Mouse (Mus musculus) cerebellum, postnatal 4 days (tissue): ENCODE measurements around the gene Dll1.

Source experiments
- DNase-seq, 2 experiments: peaks; one replicate each; pipeline ENCODE4 v3.0.0; 2022; ENCODE audit warnings: low spot score in 2 of 2, mixed read lengths in 1 of 2

Gene Dll1

DNA sequence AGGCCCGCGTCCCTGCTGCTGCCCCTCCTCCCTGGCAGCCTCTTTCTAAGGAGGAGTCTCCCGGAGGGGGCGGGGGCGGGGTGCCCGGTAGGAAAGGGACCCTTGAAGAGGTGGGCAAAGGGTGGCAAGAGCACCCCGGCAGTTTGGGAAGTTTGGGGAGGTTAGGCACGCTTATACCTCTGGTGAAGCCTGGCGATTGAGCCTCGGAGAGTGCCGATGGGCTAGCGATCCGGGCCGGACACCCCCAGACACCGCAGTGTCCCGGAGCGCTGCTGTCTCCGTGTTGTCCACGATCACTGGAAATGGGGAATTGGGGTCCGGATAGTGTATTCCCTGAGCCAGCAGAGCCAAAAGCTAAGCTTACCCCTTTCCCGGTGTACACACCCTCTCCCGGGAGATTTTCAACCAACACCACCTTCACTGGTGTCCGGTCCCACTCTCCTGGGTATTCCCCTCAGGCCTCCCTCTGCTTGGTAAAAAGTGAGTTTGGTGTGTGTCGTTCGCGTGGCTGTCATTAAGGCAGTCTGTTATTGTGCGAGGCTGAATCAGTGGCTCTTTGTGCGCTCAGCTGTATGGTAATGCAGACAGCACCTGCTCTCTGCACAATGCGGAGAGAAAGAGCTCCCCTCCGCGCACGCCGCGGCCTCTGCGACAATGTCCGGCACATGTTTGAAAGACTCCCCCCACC, at the start of gene Dll1:
TSS of gene Dll1 (minus strand) at position 379 of the 688 bp plus-strand sequence.
- DNase-seq = peak in 1 of 2 experiments; percentile 48

DNA sequence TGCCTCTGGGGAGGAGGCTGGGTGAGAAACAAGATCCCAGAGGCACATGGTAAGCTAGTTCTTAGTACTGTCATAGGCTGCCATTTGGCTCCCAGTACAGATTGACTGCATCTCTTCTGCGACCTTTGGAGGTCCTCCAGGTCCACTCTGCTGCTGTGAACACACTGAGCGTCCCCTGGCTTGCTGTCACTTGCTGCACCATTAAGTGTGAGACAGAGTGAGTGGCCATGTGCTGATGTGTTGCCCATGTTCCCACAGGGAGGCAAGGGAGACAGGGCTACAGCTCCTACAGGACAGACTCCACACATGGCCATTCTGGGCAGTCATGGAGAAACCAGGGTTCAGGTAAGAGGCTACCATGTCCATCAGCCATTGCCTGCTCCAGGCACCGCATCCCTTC, 49.3 kb upstream of the Dll1 start:
- no peak for DNase-seq

DNA sequence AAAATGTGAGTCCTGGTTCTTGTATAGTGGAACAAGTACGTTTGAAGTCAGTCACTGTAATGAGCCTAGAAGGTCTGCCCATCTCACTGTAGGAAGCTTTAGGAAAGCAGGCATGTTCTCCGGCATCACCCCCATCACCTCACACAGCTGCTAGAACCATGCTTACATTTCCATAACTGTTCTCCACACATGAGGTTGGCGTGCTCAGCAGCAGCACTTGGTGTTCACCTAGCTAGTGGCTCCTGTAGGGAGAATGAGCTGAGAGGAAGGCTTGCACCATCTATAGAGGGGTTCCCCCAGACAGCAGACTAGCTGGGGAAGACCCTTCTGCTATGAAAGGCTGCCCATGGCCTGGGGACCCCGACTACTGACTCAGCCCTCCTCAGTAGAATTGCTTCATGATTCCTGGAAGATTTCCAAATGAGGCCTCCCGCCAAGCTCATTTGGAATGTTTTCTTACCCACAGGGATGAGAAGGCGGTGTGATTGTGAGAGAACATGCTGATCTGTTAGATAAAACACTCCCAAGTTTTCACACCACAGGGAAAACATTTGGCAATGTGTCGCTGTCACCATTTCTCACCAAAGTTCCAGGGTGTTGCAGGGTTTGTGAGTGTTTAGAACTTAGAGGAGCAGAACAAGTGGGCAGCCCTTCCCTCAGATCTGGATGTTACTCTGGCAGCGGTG, 46.6 kb upstream of the Dll1 start:
- no peak for DNase-seq

DNA sequence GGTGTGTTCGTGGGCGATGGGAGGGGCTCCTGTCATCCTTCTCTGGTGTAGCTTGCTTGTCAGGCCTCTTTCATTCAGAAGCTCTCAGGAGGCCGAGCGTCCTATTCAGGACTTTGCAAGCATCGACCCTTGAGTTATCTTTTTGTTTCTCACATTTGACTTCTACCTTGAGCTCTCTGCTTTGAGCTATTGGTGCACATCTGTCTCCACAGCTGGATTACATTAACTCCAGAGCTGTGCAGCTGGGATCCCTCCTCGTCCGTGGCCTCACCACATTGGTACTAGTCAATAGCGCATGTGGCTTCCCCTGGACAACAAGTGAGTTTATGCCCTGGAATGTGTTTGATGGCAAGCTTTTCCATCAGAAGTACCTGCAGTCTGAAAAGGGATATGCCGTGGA, 46.0 kb upstream of the Dll1 start:
- DNase-seq = no peak

GRCm38 (mm10) chr17:15421446-15421845, 44.8 kb upstream of the Dll1 start:
- DNase-seq = no peak

DNA sequence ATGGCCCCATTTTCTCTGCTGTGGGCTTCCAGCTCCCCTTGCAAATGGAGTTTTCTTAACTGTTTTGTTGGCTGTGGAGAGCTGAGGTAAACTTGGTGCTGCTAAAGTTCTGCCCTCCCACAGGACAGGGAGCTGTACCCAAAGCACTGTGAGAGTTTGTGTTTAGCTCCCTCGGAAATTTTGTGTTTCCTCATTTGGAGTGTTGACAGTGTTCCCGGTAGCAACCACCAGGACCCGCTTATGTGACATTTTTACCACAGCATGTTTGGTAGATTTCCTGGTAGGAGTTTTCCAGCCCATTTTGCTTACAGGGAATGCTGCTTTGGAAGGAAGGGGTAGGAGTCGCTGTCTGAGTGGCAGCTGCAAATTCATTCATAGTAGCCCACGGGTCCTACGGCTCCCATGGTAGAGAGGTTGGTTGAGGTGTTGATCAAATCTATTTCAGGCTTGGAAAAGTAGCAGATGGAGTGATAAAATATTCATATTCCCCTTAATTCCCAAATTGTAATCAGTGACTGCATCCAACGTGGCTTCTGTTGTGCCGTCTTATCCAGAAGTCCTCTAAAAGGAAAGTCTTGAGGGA, 43.4 kb upstream of the Dll1 start:
- no peak for DNase-seq

- DNase-seq = no peak
These were observed 42.9 kb upstream of the Dll1 start for GRCm38 (mm10) chr17:15419534-15419933.

- no peak for DNase-seq
These were observed 40.0 kb upstream of the Dll1 start for GRCm38 (mm10) chr17:15416596-15417215.

DNA sequence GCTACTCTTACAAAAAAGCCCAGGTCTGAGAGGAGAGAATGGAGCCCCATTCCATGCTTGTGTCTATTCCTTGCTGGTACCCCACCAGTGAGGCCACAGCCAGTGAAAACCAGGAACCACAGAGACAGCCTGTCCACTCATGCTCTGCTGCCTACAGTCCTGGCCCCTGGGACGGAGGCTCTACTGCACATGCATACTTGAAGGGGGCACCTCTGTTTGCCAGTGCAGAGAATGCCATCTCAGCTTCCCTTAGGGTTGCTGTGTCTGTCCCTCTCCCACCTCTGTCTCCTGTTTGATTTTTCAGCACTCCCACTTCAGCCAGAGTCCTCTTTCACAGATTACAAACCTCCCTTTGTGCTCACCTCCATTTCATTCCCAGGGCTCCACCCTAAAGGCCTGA, 34.2 kb upstream of the Dll1 start:
- no peak for DNase-seq

- no peak for DNase-seq
These were observed 32.6 kb upstream of the Dll1 start for GRCm38 (mm10) chr17:15409261-15409660.

GRCm38 (mm10) chr17:15406576-15406975, 29.9 kb upstream of the Dll1 start:
- DNase-seq = no peak

DNA sequence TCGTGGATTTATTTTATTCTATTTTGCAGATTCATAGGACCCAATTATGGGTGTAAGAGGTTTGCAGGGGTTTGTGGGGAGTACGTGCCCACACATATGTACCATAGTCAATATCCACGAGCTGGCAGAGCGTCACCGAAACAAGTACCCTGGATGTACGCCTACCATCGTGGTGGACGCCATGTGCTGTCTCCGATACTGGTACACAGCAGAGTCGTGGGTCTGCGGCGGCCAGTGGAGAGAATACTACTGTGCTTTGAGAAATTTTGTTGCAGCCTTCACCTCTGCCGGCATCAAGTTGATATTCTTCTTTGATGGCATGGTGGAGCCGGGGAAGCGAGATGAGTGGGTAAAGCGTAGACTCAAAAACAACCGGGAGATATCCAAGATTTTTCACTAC, 25.0 kb upstream of the Dll1 start:
- DNase-seq = no peak

DNA sequence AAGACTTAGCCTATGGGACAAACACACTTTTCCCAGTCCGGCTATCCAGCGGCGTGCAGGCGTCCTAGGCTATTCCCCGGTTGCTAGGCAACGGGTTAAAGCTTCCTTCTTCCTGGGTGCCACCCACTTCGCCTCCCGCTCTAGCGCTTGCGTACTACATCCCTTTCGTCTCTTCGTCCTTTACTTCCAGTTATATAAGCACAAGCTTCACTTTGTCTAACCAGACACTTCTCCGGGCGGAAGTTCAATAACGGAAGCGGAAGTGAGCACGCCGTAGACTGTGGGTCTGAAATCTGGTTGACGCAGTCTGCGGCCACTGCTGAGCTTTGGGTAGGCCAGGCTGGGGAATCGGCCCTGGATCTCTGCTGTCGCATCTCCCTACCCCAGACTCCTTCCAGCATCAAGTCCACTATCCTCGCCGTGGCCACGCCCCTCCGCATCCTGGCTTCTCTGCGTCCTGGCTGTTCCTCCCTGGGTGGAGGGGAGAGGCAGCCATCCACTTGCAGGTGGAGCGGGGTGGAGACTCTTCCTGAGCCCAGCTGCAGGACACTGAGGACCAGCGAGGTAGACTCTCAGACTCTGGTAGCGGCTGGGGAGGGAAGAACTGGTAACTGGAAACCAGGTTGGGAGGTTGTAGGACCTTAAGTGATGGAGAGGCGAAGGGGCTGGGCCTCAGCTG, 19.5 kb upstream of the Dll1 start, which contains the start of gene Fam120b:
TSS of gene Fam120b (plus strand) at position 206 of the 679 bp plus-strand sequence.
- DNase-seq = peak; percentile 51 to 71

DNA sequence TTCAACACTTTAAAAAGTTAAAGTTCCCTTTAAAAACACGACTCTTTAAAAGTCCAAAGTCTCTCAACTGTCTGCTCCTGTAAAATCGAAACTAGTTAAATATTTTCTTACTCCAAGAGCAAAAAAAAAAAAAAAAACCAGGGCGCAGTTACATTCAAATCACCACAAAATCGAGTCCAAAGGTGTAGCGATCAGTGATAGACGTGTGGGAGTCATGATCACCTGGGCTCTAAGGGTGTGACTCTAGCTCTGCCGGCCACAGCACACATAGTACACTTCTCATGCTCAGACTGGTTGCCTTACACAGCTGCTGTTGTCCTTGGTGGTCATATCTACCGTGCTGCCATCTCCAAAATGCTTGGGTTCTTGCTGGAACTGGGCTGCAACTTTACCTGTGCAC, 12.7 kb upstream of the Dll1 start:
- no peak for DNase-seq

DNA sequence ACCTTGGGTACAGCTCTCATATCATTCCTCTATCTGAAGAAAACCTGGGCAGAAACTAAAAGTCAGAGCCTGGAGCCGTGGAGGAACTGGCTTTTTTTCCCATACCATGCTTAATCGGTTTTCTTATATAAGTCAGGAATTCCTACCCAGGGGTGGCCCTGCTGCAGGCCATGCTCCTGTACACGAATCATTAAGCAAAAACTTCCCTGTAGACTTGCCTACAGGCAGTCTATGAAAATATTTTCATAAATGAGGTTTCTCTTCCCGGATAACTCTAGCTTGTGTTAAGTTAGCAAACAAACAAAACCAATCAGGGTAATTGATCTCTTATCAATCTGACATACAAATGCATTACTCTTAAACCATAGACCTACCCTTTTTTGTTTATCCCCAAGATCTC, 12.2 kb upstream of the Dll1 start:
- no peak for DNase-seq

- DNase-seq = no peak
These were observed 6.7 kb upstream of the Dll1 start for GRCm38 (mm10) chr17:15383360-15383759.

DNA sequence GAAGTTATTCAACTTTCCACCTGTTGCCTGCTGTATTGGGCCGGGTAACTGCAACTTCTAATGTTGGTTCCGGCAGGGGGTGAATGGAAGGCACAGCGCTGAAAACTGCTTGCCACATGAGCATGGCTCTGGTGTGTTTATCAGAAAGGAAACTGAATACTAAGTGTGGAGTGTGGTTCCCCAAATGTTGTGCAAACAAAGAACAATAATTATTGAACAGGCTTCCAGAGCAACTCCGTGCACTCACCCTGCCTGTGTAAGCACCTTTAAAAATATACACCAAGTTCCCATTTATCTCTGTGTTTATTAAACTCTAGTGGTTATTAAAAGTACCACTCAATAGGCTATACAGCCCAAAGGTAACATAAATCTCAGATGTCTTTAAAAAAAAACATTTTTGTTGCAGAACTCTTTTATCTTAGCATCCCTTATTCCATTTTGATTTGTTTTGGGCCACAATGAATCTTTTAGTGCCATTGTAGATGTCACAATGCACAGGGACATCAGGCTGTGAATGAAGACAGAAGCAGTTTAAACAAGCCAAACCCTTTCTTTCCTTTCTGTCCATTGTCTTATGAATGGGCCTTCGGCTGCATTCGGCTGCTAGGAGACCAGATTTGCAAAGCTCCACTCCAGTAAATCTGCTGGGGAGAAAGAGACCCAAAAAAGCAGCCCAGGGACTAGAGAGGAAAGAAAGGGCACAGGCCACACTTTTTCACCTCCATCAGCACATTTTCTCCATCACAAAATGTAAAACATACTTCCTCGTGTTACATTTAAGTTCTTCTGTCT, 5.4 kb upstream of the Dll1 start:
- DNase-seq = no peak

- DNase-seq = no peak
These were observed 4.6 kb upstream of the Dll1 start for GRCm38 (mm10) chr17:15381092-15381860.

DNA sequence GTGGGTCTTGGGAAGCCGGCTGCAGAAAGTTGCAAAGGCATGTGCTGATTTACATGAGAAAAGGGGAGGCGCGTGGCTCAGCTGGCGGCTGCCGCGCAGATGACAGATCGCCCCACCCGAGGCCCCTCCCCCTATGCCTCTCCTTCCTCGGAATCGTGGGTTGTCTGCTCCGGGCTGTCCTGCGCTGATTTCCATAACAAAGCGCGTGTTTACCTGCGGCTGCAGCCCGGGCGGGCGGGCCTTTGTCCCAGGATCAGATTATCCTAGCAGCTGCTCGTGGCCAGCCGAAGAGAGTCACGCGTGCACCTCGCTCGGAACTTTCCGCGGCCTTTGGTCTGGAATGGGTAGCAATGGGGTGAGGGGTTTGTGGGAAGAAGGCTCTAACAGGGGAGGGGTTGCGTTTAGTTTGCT, 4.0 kb upstream of the Dll1 start:
- DNase-seq = peak in 1 of 2 experiments; percentile 21

DNA sequence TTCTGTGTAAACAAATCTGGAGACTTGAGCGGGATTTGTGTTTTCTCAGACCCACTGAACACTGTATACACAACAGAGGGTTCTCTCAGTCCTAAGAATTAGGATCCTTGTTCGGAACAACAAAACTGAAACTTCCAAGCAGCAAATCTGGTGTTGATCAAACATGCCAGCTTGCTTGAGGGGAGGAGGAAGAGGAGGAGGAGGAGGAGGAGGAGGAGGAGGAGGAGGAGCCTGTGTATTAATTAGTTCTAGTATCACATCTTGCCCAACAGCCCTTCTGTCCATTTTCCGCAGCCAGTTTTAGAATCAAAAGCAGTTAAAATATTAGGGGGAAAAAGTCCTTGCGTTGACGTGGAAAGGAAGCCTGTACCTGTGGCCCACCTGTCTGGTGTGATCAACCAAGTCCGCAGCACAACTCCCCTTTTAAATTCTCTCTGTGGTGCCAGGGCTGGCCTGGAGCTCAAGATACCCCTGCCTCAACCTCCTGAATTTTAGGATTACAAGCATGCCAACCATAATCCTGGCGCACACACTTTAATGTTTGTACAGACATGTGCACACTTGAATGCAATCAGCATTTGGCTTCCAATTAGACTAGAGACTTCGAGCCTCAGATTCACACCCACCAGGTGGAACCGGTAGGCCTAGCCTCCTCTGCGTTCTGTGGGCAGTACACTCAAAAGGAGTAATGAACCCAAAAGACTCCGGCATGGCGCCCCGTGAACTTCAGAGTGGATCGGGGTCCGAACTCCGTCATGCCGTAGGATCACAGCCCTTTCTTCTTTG, 3.3 kb upstream of the Dll1 start:
- DNase-seq = no peak
